Mouse (Mus musculus) stomach, postnatal 0 days (tissue): ENCODE results near the gene Olfr98.

Experiments used
- CTCF ChIP-seq: IDR thresholded peaks from 2 replicates; pipeline ENCODE4 v1.5.1; 2016; ENCODE audit warnings: antibody characterized with exemption, low read depth, mild to moderate bottlenecking, moderate library complexity
- EP300 ChIP-seq: optimal IDR thresholded peaks from 2 replicates; pipeline ENCODE3; 2016; ENCODE audit warnings: antibody characterized with exemption

DNA sequence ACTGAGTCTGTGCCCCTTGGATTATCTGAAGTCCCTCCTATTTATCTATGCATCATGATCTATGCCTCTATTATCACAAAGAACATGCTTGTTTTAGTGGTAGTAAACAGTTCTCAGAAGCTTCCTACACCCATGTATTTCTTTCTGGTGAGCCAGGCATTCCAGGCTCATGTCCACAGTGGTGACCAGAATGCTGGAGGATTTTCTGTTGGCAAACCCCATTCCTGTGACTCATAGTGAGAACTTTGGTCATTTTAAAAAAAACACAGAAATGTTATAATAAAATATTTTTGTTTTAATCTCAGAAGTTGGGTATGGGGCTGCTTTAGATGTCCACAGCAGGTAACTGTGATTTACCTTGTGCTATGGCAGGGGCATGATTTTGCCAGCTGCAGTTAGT, 14.1 kb downstream of the Olfr98 start:
- TF ChIP-seq EP300 (no peak), CTCF (no peak)
